Mouse (Mus musculus): ENCODE data around the gene Olfr1340. TPM values are rescaled to one million over a fixed set of nuclear protein-coding genes. Genes with fewer than 3 reads are reported as not detected.

Gene Olfr1340
- not detected in 2 replicates for polyA plus RNA-seq (2014; fragmentation: Nextera tagmentation; extraction: Ambion mirVana)

DNA sequence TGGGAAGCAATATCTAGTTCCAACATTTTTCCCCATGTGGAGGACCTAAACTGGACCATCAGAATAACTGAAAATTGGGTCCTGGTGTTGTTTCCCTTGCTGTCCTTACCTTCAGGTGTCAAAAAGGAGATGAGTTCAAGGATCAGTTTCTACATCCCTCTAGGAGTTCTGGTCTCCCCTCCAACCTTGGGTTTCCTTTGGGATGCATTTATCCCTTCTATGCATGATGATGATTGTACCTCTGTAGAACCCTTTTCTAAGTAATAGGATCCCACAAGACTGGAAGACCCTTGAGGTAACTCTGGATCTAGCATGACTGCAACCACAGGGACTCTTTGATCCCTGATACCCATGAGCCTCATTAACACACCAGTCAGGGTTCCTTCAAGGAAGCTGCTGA is at the start of gene Olfr1340:
TSS of gene Olfr1340 (plus strand) at position 301 of the 400 bp plus-strand sequence.
- no peak within 1 kb of the TSS for H3K9ac ChIP-seq (ENCODE audit: low read depth, low read length)
- no peaks in the 10 kb centered on the region for H3K4me1 ChIP-seq (replicated peaks; ENCODE audit: control insufficient read depth, insufficient read depth, low read length)
- no peaks in the 10 kb centered on the region for H3K36me3 ChIP-seq (ENCODE audit: control insufficient read depth, insufficient read depth, low read length)
- no peaks in the 10 kb centered on the region for H3K9me3 ChIP-seq (ENCODE audit: control insufficient read depth, low read length)
- no peaks in the 10 kb centered on the region for H3K27me3 ChIP-seq (ENCODE audit: control insufficient read depth, insufficient read depth, low read length)
- no peak within 1 kb of the TSS for H3K4me2 ChIP-seq (replicated peaks; ENCODE audit: low read depth, low read length)
- no peak for DNase-seq (ENCODE audit: low spot score)
- ATAC-seq (ENCODE audit: low FRiP score) = no peak
- H3K4me3 ChIP-seq (ENCODE audit: low read depth, low read length) = no peak within 1 kb of the TSS
- H3K27ac ChIP-seq (ENCODE audit: low read depth, low read length) = no peak within 1 kb of the TSS

DNA sequence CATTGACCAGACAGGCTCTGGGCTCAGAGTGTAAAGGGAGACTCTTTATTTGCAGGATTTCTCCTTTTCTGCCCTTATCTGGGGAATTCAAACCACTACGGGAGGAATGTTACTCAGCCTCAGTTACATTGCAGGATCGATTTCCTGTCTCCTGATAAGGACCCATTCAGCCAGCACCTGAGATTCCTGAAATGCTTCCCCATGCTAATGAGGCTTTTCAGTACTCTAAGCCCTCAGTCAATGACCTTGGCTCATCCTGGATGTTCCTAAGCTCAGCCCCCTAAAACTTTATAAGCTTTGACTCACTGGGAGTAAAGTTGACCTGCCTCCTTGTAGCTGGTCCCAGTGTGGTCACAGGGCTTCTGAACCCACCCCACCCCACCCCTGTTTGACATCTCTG is 32.9 kb upstream of the Olfr1340 start:
- ATAC-seq (ENCODE audit: low FRiP score) (no peak), DNase-seq (ENCODE audit: low spot score) (no peak)
- H3K4me2 ChIP-seq (replicated peaks; ENCODE audit: low read depth, low read length) = no peak overlapping the region
- no peaks in the 10 kb centered on the region for H3K36me3 ChIP-seq (ENCODE audit: control insufficient read depth, insufficient read depth, low read length)
- H3K4me1 ChIP-seq (replicated peaks; ENCODE audit: control insufficient read depth, insufficient read depth, low read length) = no peaks in the 10 kb centered on the region
- no peak overlapping the region for H3K9ac ChIP-seq (ENCODE audit: low read depth, low read length)
- H3K27ac ChIP-seq (ENCODE audit: low read depth, low read length) = no peak overlapping the region
- no peaks in the 10 kb centered on the region for H3K27me3 ChIP-seq (ENCODE audit: control insufficient read depth, insufficient read depth, low read length)
- no peak overlapping the region for H3K4me3 ChIP-seq (ENCODE audit: low read depth, low read length)
- WGBS = 70% methylated on average over 2 of the region's 2 CpGs
- no peaks in the 10 kb centered on the region for H3K9me3 ChIP-seq (ENCODE audit: control insufficient read depth, low read length)

DNA sequence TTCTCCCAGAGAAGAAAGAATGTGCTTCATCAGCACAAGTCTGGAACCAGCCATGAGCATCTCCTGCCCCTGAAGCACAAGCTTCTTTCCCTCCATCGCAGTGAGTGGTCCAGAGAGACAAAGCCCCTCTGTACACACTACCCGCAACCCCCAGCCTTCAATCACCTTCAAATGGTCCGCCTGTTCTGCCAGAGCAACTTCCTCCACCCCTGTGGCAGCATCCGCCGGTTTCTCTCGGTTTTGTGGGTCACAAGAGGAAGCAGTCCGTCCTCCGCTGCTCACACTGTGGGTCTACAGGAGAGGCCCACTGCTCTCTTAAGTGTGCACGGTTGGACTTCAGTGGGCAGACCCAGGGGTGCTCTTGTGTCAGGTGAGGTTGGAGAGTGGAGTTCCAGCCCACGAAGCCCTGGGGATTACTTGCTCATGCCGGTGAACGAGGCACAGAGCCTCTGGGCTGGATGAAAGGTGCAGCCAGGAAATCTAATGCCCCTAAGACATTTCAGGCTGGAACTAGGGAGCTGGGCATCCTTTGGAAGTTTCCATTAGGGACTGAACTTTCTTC is 27.4 kb upstream of the Olfr1340 start, which contains the start of gene Olfr1342:
TSS of gene Olfr1342 (minus strand) at position 345 of the 562 bp plus-strand sequence.
- Histone ChIP-seq H3K4me3 (ENCODE audit: low read depth, low read length) (no peak within 1 kb of the TSS), H3K9ac (ENCODE audit: low read depth, low read length) (no peak within 1 kb of the TSS), H3K4me2 (replicated peaks; ENCODE audit: low read depth, low read length) (no peak within 1 kb of the TSS), H3K36me3 (ENCODE audit: control insufficient read depth, insufficient read depth, low read length) (no peaks in the 10 kb centered on the region), H3K27me3 (ENCODE audit: control insufficient read depth, insufficient read depth, low read length) (no peaks in the 10 kb centered on the region), H3K9me3 (ENCODE audit: control insufficient read depth, low read length) (no peaks in the 10 kb centered on the region), H3K4me1 (replicated peaks; ENCODE audit: control insufficient read depth, insufficient read depth, low read length) (no peaks in the 10 kb centered on the region), H3K27ac (ENCODE audit: low read depth, low read length) (no peak within 1 kb of the TSS)
- WGBS = 51% methylated on average over 12 of the region's 12 CpGs
- ATAC-seq (ENCODE audit: low FRiP score) (no peak), DNase-seq (ENCODE audit: low spot score) (no peak)

DNA sequence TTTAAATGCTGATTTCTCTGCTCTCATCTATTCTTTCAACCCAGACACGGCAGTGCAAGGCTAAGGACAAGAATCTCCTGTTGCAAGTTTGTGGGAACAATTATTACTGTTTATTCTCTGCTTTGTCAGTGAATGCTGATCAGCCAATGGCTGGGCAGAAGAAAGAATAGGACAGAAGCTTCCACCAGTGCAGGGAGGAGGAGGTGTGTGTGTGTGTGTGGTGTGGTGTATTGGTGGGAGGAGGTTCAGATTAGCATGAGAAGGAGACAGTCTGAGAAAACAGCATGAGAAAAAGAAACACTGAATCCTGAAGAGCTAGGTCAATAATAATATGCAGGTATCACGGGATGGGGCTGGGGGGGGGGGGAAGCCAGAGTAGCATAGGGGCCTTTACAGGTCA is 26.1 kb upstream of the Olfr1340 start:
- ATAC-seq (ENCODE audit: low FRiP score) (peak; percentile 45; the same call in 1 of the 2 replicates), DNase-seq (ENCODE audit: low spot score) (no peak)
- no peak overlapping the region for H3K9ac ChIP-seq (ENCODE audit: low read depth, low read length)

DNA sequence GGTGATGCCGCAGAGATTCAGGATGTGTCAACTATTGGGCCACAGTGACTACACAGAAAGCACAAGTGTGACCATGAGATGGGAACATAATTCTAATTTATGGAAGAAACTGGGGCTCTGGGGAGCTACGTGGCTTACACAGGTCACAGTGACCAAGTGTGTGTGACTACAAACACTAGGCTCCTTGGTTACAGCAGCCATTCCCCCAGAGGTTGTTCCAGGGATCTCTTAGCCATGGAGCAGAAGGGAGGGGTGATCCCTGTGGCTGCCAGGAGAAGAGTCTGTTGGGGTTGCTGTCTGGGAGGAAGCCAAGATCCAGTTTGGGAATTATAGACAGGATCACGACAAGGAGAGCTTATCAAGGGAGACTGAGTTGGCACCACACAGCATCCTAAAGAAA is 16.7 kb upstream of the Olfr1340 start, which contains the start of gene Olfr1341:
TSS of gene Olfr1341 (plus strand) at position 301 of the 400 bp plus-strand sequence.
- Histone ChIP-seq H3K27ac (ENCODE audit: low read depth, low read length) (no peak within 1 kb of the TSS), H3K4me3 (ENCODE audit: low read depth, low read length) (no peak within 1 kb of the TSS), H3K4me1 (replicated peaks; ENCODE audit: control insufficient read depth, insufficient read depth, low read length) (no peaks in the 10 kb centered on the region), H3K36me3 (ENCODE audit: control insufficient read depth, insufficient read depth, low read length) (no peaks in the 10 kb centered on the region), H3K9ac (ENCODE audit: low read depth, low read length) (no peak within 1 kb of the TSS), H3K27me3 (ENCODE audit: control insufficient read depth, insufficient read depth, low read length) (no peaks in the 10 kb centered on the region), H3K4me2 (replicated peaks; ENCODE audit: low read depth, low read length) (no peak within 1 kb of the TSS), H3K9me3 (ENCODE audit: control insufficient read depth, low read length) (no peaks in the 10 kb centered on the region)
- 79% methylated on average over 3 of the region's 3 CpGs for WGBS
- ATAC-seq (ENCODE audit: low FRiP score) = no peak
- DNase-seq (ENCODE audit: low spot score) = no peak

More for the DNA sequence above, 26.1 kb upstream of the Olfr1340 start:
- no peaks in the 10 kb centered on the region for H3K36me3 ChIP-seq (ENCODE audit: control insufficient read depth, insufficient read depth, low read length)
- no peaks in the 10 kb centered on the region for H3K9me3 ChIP-seq (ENCODE audit: control insufficient read depth, low read length)
- H3K4me3 ChIP-seq (ENCODE audit: low read depth, low read length) = no peak overlapping the region
- WGBS = 51% methylated on average over 2 of the region's 2 CpGs
- no peaks in the 10 kb centered on the region for H3K4me1 ChIP-seq (replicated peaks; ENCODE audit: control insufficient read depth, insufficient read depth, low read length)
- H3K4me2 ChIP-seq (replicated peaks; ENCODE audit: low read depth, low read length) = no peak overlapping the region
- H3K27ac ChIP-seq (ENCODE audit: low read depth, low read length) = no peak overlapping the region
- no peaks in the 10 kb centered on the region for H3K27me3 ChIP-seq (ENCODE audit: control insufficient read depth, insufficient read depth, low read length)

DNA sequence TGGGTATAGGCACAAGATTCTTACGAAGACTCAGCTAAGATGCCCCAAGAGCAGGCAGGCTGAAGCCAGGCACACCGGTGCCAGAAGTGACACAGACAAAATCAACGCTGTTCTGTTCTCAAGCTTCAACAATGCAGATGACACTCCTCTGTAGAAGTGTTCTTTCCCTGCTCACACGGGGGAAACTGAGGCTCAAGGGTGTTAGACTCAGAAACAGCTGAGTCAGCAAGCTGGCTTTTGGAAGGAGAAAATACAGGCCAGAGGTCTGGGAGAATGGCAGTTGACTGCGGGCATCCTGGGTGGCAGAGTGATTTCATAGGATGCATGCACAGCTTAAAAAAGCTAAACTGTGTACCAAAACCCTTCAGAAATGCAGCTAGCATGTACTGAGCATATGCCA is 11.9 kb upstream of the Olfr1340 start:
- Histone ChIP-seq H3K27me3 (ENCODE audit: control insufficient read depth, insufficient read depth, low read length) (no peaks in the 10 kb centered on the region), H3K27ac (ENCODE audit: low read depth, low read length) (no peak overlapping the region), H3K4me3 (ENCODE audit: low read depth, low read length) (no peak overlapping the region), H3K4me1 (replicated peaks; ENCODE audit: control insufficient read depth, insufficient read depth, low read length) (no peaks in the 10 kb centered on the region), H3K9ac (ENCODE audit: low read depth, low read length) (no peak overlapping the region), H3K9me3 (ENCODE audit: control insufficient read depth, low read length) (no peaks in the 10 kb centered on the region), H3K36me3 (ENCODE audit: control insufficient read depth, insufficient read depth, low read length) (no peaks in the 10 kb centered on the region), H3K4me2 (replicated peaks; ENCODE audit: low read depth, low read length) (no peak overlapping the region)
- WGBS = 86% methylated on average over 5 of the region's 5 CpGs
- no peak for DNase-seq (ENCODE audit: low spot score)
- no peak for ATAC-seq (ENCODE audit: low FRiP score)

DNA sequence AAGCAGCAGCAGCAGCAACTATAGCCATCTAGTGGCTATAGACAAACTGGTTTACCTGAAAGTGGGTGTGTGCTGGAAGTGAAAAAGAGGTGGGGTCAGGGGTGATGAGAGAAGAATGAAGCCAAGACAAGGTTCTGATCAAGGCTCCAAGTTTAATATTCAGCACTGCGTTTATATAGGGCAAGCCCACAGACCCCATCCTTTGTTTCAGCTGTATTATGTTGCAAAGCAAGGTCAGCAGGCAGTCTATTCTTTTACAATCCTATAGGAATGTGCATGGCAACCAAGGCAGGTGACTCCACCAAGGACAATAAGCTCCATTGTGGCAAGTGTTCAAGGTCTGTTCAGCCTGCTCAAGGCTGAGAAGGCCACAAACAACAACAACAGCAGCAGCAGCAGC is 8.3 kb upstream of the Olfr1340 start:
- Histone ChIP-seq H3K27ac (ENCODE audit: low read depth, low read length) (no peak overlapping the region), H3K36me3 (ENCODE audit: control insufficient read depth, insufficient read depth, low read length) (no peaks in the 10 kb centered on the region), H3K9ac (ENCODE audit: low read depth, low read length) (no peak overlapping the region), H3K4me2 (replicated peaks; ENCODE audit: low read depth, low read length) (no peak overlapping the region), H3K9me3 (ENCODE audit: control insufficient read depth, low read length) (no peaks in the 10 kb centered on the region), H3K27me3 (ENCODE audit: control insufficient read depth, insufficient read depth, low read length) (no peaks in the 10 kb centered on the region), H3K4me3 (ENCODE audit: low read depth, low read length) (no peak overlapping the region), H3K4me1 (replicated peaks; ENCODE audit: control insufficient read depth, insufficient read depth, low read length) (no peaks in the 10 kb centered on the region)
- ATAC-seq (ENCODE audit: low FRiP score) (no peak), DNase-seq (ENCODE audit: low spot score) (no peak)
- 35% methylated on average over 1 of the region's 1 CpGs for WGBS

DNA sequence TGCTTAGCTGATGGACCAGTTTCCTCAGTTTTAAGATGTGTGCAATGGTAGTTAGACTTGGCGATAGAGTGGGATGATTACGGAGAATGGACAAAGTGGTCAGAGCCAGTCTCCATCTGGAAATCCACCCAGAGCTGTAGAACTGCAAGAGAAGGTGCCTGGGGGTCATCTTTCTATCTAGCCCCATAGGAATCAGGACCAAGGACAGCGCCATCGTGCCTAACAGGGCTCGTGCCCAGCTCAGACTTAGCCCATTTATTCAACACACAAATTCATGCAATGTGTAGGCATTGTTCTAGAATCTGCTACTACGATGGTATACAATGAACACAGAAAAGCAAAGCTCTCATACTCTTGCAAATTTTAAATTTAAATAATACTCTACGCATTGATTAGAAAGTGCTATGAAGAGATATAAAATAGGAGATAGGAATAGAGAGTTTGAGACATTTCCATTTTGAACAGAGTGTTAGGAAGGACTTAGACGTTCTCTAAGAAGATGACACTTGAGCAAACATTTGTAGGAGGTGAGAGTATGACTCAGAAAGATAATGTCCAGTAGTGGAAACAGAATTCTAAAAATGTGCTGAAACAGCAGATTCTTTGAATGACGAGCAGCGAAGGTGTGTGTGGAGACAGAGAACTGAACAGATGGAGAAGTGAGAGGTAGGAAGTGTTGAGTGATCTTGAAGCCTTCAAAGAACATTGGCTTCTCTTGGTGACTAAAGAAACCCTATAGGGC is 2.0 kb downstream of the Olfr1340 start:
- no peak overlapping the region for H3K4me3 ChIP-seq (ENCODE audit: low read depth, low read length)
- no peaks in the 10 kb centered on the region for H3K27me3 ChIP-seq (ENCODE audit: control insufficient read depth, insufficient read depth, low read length)
- no peaks in the 10 kb centered on the region for H3K9me3 ChIP-seq (ENCODE audit: control insufficient read depth, low read length)
- no peak overlapping the region for H3K9ac ChIP-seq (ENCODE audit: low read depth, low read length)
- WGBS = 57% methylated on average over 10 of the region's 10 CpGs
- ATAC-seq (ENCODE audit: low FRiP score) (no peak), DNase-seq (ENCODE audit: low spot score) (peak; percentile 49)
- H3K4me1 ChIP-seq (replicated peaks; ENCODE audit: control insufficient read depth, insufficient read depth, low read length) = no peaks in the 10 kb centered on the region
- no peak overlapping the region for H3K27ac ChIP-seq (ENCODE audit: low read depth, low read length)
- H3K36me3 ChIP-seq (ENCODE audit: control insufficient read depth, insufficient read depth, low read length) = no peaks in the 10 kb centered on the region
- H3K4me2 ChIP-seq (replicated peaks; ENCODE audit: low read depth, low read length) = no peak overlapping the region

DNA sequence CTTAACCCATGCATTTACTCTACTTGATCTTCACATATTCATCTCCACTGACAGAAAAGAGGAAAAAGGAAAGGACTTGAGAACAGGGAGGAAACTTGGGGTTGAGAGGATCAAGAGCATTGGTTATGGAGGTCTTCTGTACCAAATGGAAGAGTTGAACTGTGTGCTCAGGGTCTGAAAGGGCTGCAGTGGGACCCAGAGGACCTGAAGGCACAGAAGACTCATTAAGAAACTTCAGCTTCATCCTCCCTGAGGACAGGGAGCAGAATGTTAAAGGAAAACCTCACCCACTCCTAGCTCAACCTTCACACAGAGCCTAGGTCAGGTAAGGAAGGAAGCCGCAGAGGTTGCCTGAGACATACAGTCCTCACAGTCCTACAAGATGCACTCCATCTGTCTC is 11.9 kb downstream of the Olfr1340 start, which contains the start of gene Olfr1339:
TSS of gene Olfr1339 (plus strand) at position 301 of the 400 bp plus-strand sequence.
- Histone ChIP-seq H3K9ac (ENCODE audit: low read depth, low read length) (no peak within 1 kb of the TSS), H3K4me3 (ENCODE audit: low read depth, low read length) (no peak within 1 kb of the TSS), H3K36me3 (ENCODE audit: control insufficient read depth, insufficient read depth, low read length) (no peaks in the 10 kb centered on the region), H3K27me3 (ENCODE audit: control insufficient read depth, insufficient read depth, low read length) (no peaks in the 10 kb centered on the region), H3K4me1 (replicated peaks; ENCODE audit: control insufficient read depth, insufficient read depth, low read length) (no peaks in the 10 kb centered on the region), H3K9me3 (ENCODE audit: control insufficient read depth, low read length) (no peaks in the 10 kb centered on the region), H3K27ac (ENCODE audit: low read depth, low read length) (no peak within 1 kb of the TSS), H3K4me2 (replicated peaks; ENCODE audit: low read depth, low read length) (no peak within 1 kb of the TSS)
- WGBS = 100% methylated on average over 1 of the region's 1 CpGs
- DNase-seq (ENCODE audit: low spot score) (no peak), ATAC-seq (ENCODE audit: low FRiP score) (no peak)
